ENCODE assay signal across 9 mouse cellular contexts in genomic region chr5:120138406-120138805, GRCm38 (mm10). TPM values are rescaled to one million over a fixed set of nuclear protein-coding genes. Genes with fewer than 3 reads are reported as not detected.
DNase-seq lines count a peak whose midpoint lies in the region; ATAC-seq and TF ChIP-seq lines count a peak whose summit lies in the region.
"Had no signal": no experiment of that assay in that cellular context is flagged by ENCODE, and none has a peak within 500 bp of the region (broad histone marks: within the 10 kb centered on the region; RNA-seq: fewer than 3 reads in every experiment).

No protein-coding gene starts in this region.

- H3K9me3 ChIP-seq in hindbrain, embryonic 10.5 days = no peaks in the 10 kb centered on the region
- H3K9me3 ChIP-seq in hindbrain, embryonic 14.5 days (ENCODE audit: control insufficient read depth, low read length) = no peaks in the 10 kb centered on the region
- no peaks in the 10 kb centered on the region for H3K9me3 ChIP-seq in heart, embryonic 13.5 days
- H3K9me3 ChIP-seq: intestine, embryonic 15.5 days had no signal

- no peak for DNase-seq in hindbrain, embryonic 10.5 days (ENCODE audit: low spot score)
- DNase-seq in hindbrain, embryonic 14.5 days (ENCODE audit: low spot score) = no peak
- DNase-seq in liver, adult 2 months (ENCODE audit: extremely low read depth, low read depth, low spot score) = peak; percentile 97
- DNase-seq in embryo, embryonic 10 days (ENCODE audit: low spot score) = no peak
- DNase-seq in natural killer cell, adult 2 months (ENCODE audit: low spot score in 2 of 2) = no peak
- no peak for DNase-seq in left cerebral cortex, postnatal 25 days (ENCODE audit: low spot score in 2 of 2)

- no peak for ATAC-seq in hindbrain, embryonic 14.5 days (ENCODE audit: low FRiP score)
- ATAC-seq in erythroid progenitor cell, adult 5-6 weeks (replicated peaks; ENCODE audit: low FRiP score, poor library complexity, severe bottlenecking) = 0 out of 2 replicates have a peak, but pooled peaks have one; percentile 4
- no peak for ATAC-seq in heart, embryonic 13.5 days (ENCODE audit: extremely low read depth, insufficient number of reproducible peaks, low FRiP score, low TSS enrichment)
- ATAC-seq: intestine, embryonic 15.5 days had no signal

- H3K4me1 ChIP-seq in hindbrain, embryonic 10.5 days (replicated peaks) = peaks cover 23% of the 10 kb centered on the region
- H3K4me1 ChIP-seq in hindbrain, embryonic 14.5 days (replicated peaks; ENCODE audit: control insufficient read depth, insufficient read depth, low read length) = peaks cover 7% of the 10 kb centered on the region
- peaks cover 45% of the 10 kb centered on the region for H3K4me1 ChIP-seq in heart, embryonic 13.5 days
- H3K4me1 ChIP-seq in liver, adult 2 months (ENCODE audit: control insufficient read depth, insufficient read depth, low read length) = peaks cover 9% of the 10 kb centered on the region
- H3K4me1 ChIP-seq: intestine, embryonic 15.5 days had no signal

- no peak overlapping the region for H3K9ac ChIP-seq in hindbrain, embryonic 14.5 days
- peak overlapping the region; percentile 55 for H3K9ac ChIP-seq in heart, embryonic 13.5 days
- H3K9ac ChIP-seq in liver, adult 2 months (ENCODE audit: low read depth, low read length) = no peak overlapping the region
- H3K9ac ChIP-seq: intestine, embryonic 15.5 days had no signal

- H3K27me3 ChIP-seq in hindbrain, embryonic 10.5 days (ENCODE audit: insufficient read depth, poor library complexity, severe bottlenecking) = 0 out of 2 replicates have a peak, but pooled peaks cover 6% of the 10 kb centered on the region
- no peaks in the 10 kb centered on the region for H3K27me3 ChIP-seq in hindbrain, embryonic 14.5 days (ENCODE audit: control insufficient read depth, insufficient read depth, low read length)
- no peaks in the 10 kb centered on the region for H3K27me3 ChIP-seq in heart, embryonic 13.5 days (replicated peaks)
- H3K27me3 ChIP-seq in liver, adult 2 months (ENCODE audit: control insufficient read depth, insufficient read depth, low read length) = no peaks in the 10 kb centered on the region
- H3K27me3 ChIP-seq: intestine, embryonic 15.5 days had no signal

- H3K79me2 ChIP-seq in liver, adult 2 months (ENCODE audit: control insufficient read depth, insufficient read depth, low read length) = no peaks in the 10 kb centered on the region

- peak overlapping the region; percentile 2; the same call in 1 of the 2 replicates for H3K4me3 ChIP-seq in hindbrain, embryonic 10.5 days
- no peak overlapping the region for H3K4me3 ChIP-seq in hindbrain, embryonic 14.5 days (replicated peaks; ENCODE audit: low read length)
- peak overlapping the region; percentile 30 for H3K4me3 ChIP-seq in heart, embryonic 13.5 days
- no peak overlapping the region for H3K4me3 ChIP-seq in liver, adult 2 months (ENCODE audit: insufficient read depth, low read depth, low read length)
- H3K4me3 ChIP-seq: intestine, embryonic 15.5 days had no signal

- H3K4me2 ChIP-seq in hindbrain, embryonic 14.5 days (replicated peaks) = no peak overlapping the region
- H3K4me2 ChIP-seq in heart, embryonic 13.5 days = peak overlapping the region; percentile 45
- H3K4me2 ChIP-seq: intestine, embryonic 15.5 days had no signal

- TF ChIP-seq POLR2A in liver, adult 2 months (IDR thresholded peaks at IDR 0.05; ENCODE audit: extremely low read depth, insufficient read depth, low read length) = no peak

- H3K27ac ChIP-seq in hindbrain, embryonic 10.5 days = peak overlapping the region; percentile 69
- H3K27ac ChIP-seq in hindbrain, embryonic 14.5 days = no peak overlapping the region
- peak overlapping the region; percentile 59 for H3K27ac ChIP-seq in heart, embryonic 13.5 days (replicated peaks)
- H3K27ac ChIP-seq in liver, adult 2 months (replicated peaks; ENCODE audit: insufficient read depth, low read depth, low read length) = peak overlapping the region; percentile 45
- H3K27ac ChIP-seq: intestine, embryonic 15.5 days had no signal

- 87% methylated on average over 3 of the region's 3 CpGs for whole genome bisulfite sequencing in hindbrain, embryonic 10.5 days
- WGBS in hindbrain, embryonic 14.5 days = 89% methylated on average over 3 of the region's 3 CpGs
- 56% methylated on average over 3 of the region's 3 CpGs for WGBS in heart, embryonic 13.5 days
- WGBS in liver, adult 2 months = 14% methylated on average over 3 of the region's 3 CpGs

- TF ChIP-seq CTCF in liver, adult 2 months (IDR thresholded peaks at IDR 0.05; ENCODE audit: low read depth, low read length) = no peak

- H3K36me3 ChIP-seq in hindbrain, embryonic 10.5 days = peaks cover 77% of the 10 kb centered on the region
- H3K36me3 ChIP-seq in hindbrain, embryonic 14.5 days (replicated peaks; ENCODE audit: control insufficient read depth, insufficient read depth) = peaks cover 23% of the 10 kb centered on the region
- H3K36me3 ChIP-seq in heart, embryonic 13.5 days = peaks cover 49% of the 10 kb centered on the region
- H3K36me3 ChIP-seq in liver, adult 2 months (ENCODE audit: control insufficient read depth, insufficient read depth, low read length) = no peaks in the 10 kb centered on the region

- intact Hi-C loops in left cerebral cortex, postnatal 25 days (cut with DNase I) = no loop called here

RNA-seq across cellular contexts. Expression of gene Rbm19, which starts 22.1 kb away (rescaled TPM):
- 27.6 and 31.9 TPM in 2 replicates for polyA plus RNA-seq in hindbrain, embryonic 10.5 days (2016; fragmentation: Nextera tagmentation; extraction: Ambion mirVana)
- 17.5 and 20.2 TPM in 2 replicates for polyA plus RNA-seq in hindbrain, embryonic 14.5 days (2014; fragmentation: Nextera tagmentation; extraction: Ambion mirVana)
- total RNA-seq in erythroid progenitor cell, adult 5-6 weeks (2015; ENCODE audit: low replicate concordance) = 2.9 TPM in 1 of 2 replicates, not detected in the other
- 3.9 and 4.5 TPM in 2 replicates for total RNA-seq in erythroid progenitor cell, adult 5-6 weeks (2017; ENCODE audit: low replicate concordance)
- 14.6 and 16.8 TPM in 2 replicates for polyA plus RNA-seq in heart, embryonic 13.5 days (2015; fragmentation: Nextera tagmentation; extraction: Ambion mirVana)
- total RNA-seq in liver, adult 2 months (2014; rRNA removed) = 4.9 and 5.6 TPM in 2 replicates
- 8.2 and 9.2 TPM in 2 replicates for polyA plus RNA-seq in liver, adult 2 months (2012; rRNA removed)
- 10 to 100 TPM; 20.1 to 24.7 TPM for total RNA-seq in left cerebral cortex, postnatal 25 days (2021)

Comparison
In these comparisons a context has a peak if more than half of its experiments do, and no peak if none do; other contexts are left out.
1. H3K4me3 ChIP-seq: peak in hindbrain, embryonic 10.5 days (single experiment) and heart, embryonic 13.5 days (single experiment); none in hindbrain, embryonic 14.5 days (single experiment) and liver, adult 2 months (single experiment).